Mouse (Mus musculus) gastrocnemius, postnatal 14 days (tissue): ENCODE data around the gene Eif2ak1. TPM values are rescaled to one million over a fixed set of nuclear protein-coding genes. Genes with fewer than 3 reads are reported as not detected.

Experiments
- DNase-seq: peaks from one replicate; pipeline ENCODE4 v3.0.0; 2021; ENCODE audit warnings: mixed read lengths
- intact Hi-C: fragments of 180-260 bp; cut with DNase I; formaldehyde crosslinking; loops from one replicate; pipeline ENCODE4 v1.15.1; 2025; ENCODE audit warnings: low total_unique reads
- total RNA-seq, 2 experiments: library from RNA; stranded (reverse); gene quantifications; 2 replicates each; pipeline ENCODE4 v1.2.3; 2021

The Eif2ak1 gene
- total RNA-seq, 2 experiments from 2014 or later, result 20.0 to 21.3 TPM

DNA sequence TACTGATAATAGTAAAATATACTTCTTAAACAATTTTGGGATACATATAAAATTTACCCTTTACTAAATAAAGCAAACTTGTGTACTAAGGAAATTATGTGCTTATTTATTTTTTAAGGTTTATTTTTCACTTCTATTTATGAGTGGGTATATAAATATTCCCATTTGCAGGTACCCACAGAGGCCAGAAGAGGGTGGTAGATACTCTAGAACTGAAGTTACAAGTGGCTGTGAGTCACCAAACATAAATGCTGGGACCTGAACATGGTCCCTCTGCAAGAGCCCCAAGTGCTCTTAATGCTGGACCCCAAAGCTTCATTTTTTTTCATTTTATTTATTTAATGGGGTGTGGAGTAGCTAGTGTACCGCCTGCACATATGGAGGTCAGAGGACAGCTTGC lies 116.3 kb downstream of the Eif2ak1 start:
- no peak for DNase-seq

DNA sequence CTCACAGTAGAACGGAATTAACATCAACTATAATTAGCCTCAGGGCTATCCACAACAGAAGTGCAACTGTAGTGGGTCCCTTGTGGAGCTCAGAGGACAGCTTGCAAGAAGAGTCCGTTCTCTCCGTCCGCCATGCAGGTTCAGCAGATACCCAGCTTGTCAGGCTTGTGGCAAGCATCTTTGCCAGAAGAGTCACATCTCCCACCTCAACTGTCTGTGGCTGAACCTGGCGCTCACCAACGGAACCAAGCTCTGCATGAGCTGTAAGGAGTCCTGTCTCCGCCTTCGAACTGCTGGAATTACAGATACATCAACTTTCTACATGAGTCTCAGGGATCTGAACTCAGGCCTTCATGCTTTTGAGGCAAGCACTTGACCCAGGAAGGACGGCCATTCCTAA lies 118.6 kb downstream of the Eif2ak1 start:
- DNase-seq, result no peak
- intact Hi-C loops, result no loop called here

More for the DNA sequence above, 116.3 kb downstream of the Eif2ak1 start:
- intact Hi-C loops, result no loop called here

DNA sequence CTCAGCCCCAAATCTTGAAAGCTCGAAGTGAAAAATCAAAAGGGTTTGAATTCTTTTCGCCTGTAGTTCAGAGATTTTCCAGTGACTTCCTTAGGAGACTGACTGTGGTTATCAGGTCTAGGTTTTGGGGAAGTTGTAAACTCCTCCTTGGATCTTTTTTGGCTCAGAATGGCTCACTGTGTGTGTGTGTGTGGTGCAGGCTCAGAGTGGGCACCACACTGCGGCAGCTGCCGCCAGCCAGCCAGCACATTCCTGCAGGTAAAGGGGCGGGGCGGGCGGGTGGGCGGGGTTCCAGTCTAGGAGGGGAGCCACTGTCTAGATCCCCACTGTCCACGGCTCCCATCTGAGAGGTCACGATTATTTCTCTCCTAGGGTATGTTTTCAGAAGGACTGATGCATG lies 124.0 kb downstream of the Eif2ak1 start:
- intact Hi-C loops, result no loop called here
- no peak for DNase-seq

DNA sequence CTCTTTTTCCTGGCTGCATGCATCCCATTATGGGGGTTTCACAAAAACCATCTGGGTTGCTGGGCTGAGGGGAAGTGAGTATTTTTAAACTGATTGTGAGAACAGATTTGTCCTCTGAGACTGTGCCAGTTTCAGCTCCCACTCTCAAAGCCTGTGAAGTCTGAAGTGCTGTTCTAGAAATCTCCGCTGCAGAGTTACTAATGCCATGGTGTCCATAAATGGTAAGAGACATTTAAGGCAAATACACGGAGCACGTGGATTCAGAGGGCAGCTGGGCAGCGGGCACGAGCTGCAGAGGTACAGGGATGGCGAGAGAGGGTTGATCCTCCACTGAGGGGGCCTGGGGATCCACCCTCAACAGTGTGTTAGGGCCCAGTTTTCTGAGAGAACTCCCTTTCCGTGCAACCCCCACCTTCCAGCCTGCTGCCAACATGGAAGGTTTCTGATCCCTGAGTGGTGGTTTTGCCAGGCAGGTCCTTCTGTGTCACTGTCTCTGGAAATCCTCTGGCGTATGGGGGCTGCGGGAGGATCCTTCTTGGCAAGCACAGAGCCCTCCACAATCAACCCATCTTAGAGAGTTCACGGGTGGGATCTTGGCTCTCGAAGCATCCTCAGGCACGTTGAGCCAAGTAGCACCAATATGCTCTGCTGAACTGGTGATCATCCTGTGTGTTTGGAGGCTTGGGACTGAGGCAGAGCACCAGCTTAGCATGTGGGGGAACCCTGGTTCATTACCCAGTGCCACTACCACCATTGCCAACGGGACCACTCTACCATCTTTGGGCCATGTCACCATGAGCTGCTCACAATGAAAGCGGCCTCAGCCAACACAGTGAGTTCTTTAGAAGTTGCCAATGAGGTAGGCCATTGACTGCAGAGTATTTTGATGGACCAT lies 125.9 kb downstream of the Eif2ak1 start:
- intact Hi-C loops, result no loop called here
- no peak for DNase-seq

DNA sequence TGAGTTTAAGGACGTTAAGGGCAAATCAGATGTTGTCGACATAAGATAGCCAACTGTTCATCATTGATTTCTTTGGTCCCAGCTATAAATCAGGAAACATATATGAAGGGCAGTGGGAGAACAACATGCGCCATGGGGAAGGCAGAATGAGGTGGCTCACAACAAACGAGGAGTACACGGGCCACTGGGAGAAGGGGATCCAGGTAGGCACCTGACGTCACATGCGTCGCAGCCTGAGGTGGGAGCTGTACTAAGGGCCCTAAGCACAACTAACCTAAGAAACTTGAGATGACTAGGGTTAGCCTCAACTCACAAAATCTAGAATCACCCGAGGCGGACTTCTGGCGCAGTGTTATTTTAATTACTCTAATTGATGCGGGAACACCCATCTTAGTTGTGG lies 130.8 kb downstream of the Eif2ak1 start:
- intact Hi-C loops, result no loop called here
- no peak for DNase-seq

DNA sequence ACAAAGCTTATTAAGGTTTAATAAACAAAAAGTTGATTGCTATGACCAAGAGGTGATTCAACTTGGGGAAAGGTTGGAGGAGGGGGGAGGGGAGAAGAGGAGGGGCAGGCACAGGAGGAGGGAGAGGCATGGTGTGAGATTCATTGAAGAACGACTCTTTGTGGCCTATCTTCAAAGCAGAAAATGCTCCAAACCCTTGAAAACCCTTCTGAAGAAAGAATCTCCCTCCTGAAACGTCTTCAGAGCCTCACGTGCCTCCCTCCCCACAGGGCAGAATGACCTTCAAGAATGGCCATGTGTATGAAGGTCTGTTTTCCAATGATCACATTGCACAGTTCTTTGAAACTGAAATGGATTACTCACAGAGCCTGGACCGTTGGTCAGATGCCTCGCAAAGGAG lies 132.4 kb downstream of the Eif2ak1 start:
- intact Hi-C loops, result no loop called here
- no peak for DNase-seq

Other genes starting within 250 kb of the Eif2ak1 start
- 10 to 100 TPM; 33.5 to 39.5 TPM for gene Cyth3, start 195.3 kb upstream of the Eif2ak1 start, total RNA-seq
- gene Usp42, start 85.5 kb upstream of the Eif2ak1 start, total RNA-seq, result 1 to 10 TPM; 6.2 to 6.5 TPM
- not detected for gene Ankrd61, start 79.9 kb downstream of the Eif2ak1 start, total RNA-seq
- 100 to 1,000 TPM in 1 of 2 experiments, 10 to 100 TPM in 1; 99.6 to 114 TPM for gene Aimp2, start 92.1 kb downstream of the Eif2ak1 start, total RNA-seq
- gene Pms2, start 92.2 kb downstream of the Eif2ak1 start, total RNA-seq, result 1 to 10 TPM; 4.2 to 5.5 TPM
- not detected for gene Gm42421, start 110.4 kb downstream of the Eif2ak1 start, total RNA-seq
- under 1 TPM; 0.25 to 0.84 TPM for gene Rsph10b, start 115.2 kb downstream of the Eif2ak1 start, total RNA-seq
- 10 to 100 TPM; 28.2 to 30.0 TPM for gene Ccz1, start 197.1 kb downstream of the Eif2ak1 start, total RNA-seq
- not detected for gene Ocm, start 208.9 kb downstream of the Eif2ak1 start, total RNA-seq